Mouse (Mus musculus): ENCODE measurements around the gene Ccdc71l.
A peak's percentile ranks its signal among the peaks of the same experiment; 100 is the strongest.

Gene Ccdc71l

DNA sequence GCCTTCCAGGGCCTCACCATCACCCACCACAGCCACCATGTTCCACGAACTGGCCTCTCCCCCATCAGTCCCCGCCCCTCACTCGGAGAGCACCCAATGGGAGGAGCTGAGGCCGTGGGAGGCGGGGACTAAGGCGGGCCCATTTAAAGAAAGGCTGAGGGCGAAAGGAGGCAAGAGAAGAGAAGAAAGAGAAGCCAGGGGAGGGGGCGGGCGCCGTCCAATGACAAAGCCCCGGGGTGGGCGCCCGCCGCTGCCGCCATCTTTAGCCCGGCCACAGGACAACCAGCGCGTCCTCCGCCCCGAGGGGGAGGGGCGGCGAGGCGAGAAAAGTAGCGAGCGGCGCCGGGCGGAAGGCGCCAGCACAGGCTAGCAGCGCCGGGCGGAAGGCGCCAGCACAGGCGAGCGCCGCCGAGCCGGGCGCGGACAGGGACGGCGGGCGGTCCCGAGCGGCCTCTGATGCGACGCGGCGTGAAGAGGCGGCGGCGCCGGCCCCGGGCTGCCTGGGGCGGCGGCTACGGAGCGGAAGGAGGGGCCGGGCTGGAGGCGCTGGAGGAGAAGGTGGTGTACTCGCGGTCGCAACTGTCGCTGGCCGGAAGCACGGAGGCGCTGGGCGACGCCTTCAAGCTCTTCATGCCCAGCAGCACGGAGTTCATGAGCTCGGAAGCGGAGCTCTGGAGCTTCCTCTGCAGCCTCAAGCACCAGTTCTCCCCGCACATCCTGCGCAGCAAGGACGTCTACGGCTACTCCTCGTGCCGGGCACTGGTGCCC, at the start of gene Ccdc71l:
Gene Ccdc71l (plus strand): TSS at position 177 of the 768 bp plus-strand sequence.
- peak; percentile 63 for DNase-seq (ENCODE audit: low spot score)

DNA sequence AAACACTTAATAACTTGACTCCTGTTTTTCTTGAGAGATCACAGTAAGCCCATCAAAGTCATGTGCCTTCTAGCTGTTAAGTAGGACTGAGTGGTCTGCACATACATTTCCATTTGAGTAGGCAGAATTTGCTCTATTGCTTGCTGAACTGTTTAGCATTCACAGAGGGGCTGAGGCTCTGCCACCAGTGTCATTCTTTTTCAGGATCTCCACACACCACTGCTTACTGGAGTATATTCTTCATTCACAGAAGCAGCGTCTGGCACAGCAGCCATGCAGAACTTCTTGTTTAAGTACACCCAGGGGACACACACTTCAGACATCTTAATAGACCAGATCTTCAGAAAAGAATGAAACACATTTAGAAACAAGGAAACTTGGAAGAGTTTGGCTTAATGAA, 39.4 kb upstream of the Ccdc71l start:
- no peak for DNase-seq (ENCODE audit: low spot score)

DNA sequence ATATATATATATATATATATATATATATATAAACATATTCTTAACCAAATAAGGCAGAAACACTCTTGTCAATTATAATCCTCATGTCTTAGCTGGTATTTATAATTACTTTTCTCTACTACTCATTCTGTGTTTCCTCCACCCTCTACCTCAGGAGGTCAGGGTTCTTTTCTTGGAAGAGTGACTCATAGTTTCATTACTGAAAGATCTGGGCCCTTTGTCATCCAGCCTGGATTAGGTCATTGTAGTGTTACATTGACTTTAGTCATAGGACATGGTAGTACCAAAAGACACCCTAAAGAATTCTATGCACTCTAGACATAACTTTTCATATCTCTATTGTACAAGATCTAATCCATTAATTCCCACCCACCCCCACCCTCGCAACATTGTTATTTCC, 35.0 kb upstream of the Ccdc71l start:
- no peak for DNase-seq (ENCODE audit: low spot score)

DNA sequence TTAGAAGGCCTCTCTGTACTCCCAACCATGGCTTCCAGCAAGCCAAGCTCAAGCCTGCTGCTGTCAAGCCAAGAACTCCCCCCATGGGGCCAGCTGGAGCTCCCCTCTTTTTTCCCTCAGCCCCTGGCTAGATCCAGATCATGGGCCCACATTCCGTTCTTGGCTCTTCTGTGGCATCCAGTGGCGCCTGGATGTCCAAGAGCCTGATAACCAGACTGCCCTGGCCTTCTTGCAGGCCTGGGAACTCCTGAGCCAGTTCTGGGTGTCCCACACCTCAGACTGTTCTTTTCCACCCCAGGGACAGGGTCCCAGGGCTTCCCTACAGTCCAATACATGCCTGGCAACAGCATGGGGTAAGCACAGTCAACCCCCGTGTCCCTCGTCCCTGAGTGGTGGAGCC, 32.4 kb upstream of the Ccdc71l start:
- no peak for DNase-seq (ENCODE audit: low spot score)

DNA sequence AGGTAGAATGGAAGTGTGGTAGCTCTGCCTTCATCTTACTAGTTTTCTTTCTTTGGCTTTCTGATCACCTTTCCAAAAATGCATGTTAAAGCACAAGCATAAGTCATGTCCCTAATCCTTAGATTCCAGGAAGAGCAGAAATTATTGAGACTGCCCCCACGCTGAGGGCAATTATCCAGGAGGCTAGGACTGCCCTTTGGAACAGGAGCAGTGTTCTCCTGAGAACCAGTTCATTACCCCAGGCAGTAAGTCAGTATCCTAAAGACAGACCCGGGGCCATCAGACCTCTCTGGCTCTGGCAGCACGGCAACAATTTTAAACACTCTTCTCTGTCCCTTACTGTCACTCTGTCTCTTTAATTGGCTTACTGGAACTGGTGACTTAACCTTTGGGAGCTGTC, 30.0 kb upstream of the Ccdc71l start:
- DNase-seq (ENCODE audit: low spot score) = no peak

DNA sequence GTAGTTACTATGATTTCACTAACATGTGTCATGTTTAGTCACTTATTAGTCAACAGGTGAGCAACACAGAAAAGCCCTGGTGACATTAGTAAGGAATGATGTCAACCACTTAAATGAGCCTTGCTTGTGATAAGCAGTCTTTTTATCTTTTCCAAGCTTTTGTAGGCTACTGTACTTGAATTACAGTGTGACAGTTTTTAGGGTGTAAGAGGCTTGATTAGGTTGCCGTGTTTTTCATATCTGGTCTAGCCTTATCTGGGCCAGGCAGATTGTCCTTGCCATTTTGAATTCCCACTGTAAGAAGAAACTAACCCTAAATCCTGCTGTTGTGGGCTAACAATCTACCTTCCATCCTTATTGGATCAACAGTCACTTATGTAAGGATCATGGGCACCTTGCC, 26.6 kb upstream of the Ccdc71l start:
- no peak for DNase-seq (ENCODE audit: low spot score)

DNA sequence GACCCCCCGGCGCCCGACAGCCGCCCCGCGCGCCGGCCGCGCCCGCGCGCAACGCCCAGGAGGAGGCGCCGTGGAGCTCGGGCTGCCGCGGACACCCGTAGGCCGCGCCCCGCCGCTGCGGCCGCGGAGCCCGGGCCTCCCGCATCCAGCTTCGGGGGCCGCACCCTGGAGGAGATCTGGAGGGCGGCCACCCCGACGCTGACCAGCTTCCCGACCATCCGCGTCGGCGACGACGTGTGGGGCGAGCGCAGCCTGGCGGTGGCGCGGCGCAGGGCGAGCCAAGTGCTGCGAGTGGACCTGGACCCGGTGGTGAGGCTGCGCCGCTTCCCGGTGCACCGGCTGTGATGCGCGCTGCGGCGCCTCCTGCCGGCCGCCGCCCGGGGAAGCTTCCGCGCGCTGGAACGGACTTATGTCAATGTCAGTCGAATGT, 807 bp downstream of the Ccdc71l start:
- peak; percentile 80 for DNase-seq (ENCODE audit: low spot score)

DNA sequence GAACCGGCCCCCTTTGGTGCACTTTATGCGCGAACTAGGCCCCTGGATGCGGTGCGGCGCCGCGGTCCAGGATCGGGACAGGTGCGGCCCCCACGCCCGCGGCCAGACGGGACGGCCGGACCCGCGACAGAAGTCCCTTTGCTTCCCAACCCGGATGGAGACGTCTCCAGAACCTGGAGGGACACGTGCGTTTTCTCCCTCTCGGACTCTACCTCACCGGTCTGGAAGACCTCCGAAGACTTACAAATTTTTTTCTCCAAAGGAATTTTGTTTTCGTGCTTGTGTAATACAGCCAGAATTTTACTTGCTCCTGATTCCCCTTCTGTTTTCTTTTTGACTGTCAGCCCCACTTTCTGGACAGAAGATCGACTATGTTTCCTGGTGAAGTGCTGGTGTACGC, 1.2 kb downstream of the Ccdc71l start:
- no peak for DNase-seq (ENCODE audit: low spot score)

DNA sequence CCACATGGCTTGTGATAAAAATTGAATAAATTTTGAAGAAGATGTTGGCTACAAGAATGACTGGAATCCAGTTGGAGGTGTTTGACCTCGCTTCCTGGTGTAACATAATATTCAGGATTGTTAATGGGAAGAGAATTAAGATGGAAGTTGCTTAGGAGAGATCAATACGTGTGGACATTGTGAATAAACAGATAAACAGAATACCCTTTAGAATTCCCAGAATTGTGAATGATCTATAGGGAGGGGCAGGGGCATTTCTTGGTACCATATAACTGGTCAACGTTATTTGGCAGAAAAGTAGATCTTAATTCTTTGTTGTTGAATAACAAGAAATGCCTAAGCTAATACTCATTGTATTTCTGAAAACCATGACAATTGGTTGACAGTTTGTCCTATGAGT, 2.0 kb downstream of the Ccdc71l start:
- no peak for DNase-seq (ENCODE audit: low spot score)

DNA sequence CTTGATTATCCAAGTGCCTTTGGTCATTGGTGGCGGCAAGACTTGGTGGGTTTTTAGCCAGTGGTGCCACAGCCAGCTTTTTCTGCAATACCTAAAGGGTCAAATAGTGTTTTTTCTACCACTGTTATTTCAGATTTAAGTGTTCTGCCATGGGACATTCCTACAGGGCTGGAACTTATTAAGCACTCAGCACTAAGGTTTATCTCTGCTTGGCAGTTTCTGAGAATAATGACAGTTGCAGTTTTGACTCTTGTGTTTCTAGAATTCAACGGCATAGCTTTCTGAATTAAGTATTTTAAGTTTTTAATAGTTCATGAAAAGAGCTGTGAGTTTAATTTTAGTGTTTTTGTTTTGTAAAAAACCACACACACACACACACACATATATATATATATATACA, 2.5 kb downstream of the Ccdc71l start:
- no peak for DNase-seq (ENCODE audit: low spot score)

DNA sequence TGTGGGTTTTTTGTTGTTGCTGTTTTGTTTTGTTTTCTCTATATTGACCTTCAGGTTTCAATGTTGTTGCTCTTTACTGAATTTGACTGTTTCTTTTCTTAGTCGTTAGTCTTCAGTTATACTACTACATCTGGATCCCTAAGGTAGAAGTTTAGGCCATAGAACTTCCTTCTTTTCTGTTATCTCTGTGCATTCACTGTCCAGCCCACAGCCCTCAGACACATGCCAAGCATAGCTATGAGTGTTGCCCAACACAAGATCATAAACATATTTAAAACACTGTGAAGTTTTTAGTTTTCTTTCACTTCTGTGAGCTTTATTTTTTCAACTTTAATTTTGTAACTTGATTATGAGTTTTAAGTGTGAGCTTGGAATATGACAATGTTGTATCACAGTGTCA, 41.0 kb downstream of the Ccdc71l start:
- DNase-seq (ENCODE audit: low spot score) = no peak

DNA sequence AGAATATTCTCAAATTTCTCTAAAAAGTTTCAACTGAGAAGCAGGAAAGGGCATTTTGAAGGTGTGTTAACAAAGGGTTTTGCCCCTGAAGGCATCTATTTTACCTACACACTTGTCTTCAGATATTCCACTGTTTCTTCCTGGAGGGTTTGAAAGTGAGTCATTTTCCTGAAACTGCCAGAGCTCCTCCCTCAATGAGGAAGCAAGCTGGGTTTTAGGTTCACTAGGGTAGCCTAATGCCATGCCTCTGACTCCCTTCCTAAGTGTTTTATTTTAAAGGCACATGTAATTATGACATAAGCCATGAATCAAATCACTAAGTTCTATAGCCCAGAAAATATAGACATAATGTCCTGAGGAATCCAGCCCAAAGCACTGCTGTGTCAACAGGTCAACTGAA, 49.3 kb downstream of the Ccdc71l start:
- DNase-seq (ENCODE audit: low spot score) = no peak

DNA sequence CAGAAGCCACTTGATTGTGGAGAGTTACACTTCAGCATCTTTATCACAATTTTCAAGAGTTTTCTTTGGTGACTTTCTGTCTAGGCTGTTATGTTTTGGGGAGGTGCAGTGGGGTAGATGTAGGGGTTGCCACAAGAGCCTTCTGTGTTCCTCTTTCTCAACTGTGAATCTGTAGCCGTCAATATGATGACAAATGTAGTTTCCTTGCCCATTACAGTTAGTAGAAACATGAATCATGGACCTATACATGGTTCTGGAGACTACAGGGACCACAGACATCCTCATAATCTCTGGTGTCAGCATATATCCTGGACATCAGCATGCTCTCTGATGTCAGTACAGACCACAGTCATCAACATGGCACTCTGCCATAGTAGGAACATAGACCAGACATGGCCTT, 52.5 kb downstream of the Ccdc71l start:
- no peak for DNase-seq (ENCODE audit: low spot score)

Measured in left cerebral cortex, adult 11 months (tissue).